Mouse (Mus musculus): ENCODE data around the gene Taf6l. TPM values are rescaled to one million over a fixed set of nuclear protein-coding genes. Genes with fewer than 3 reads are reported as not detected.

Taf6l gene
- total RNA-seq (2014; fragmentation: Nextera tagmentation) (19.1 and 20.5 TPM in 2 replicates), total RNA-seq (2017) (10.0 and 15.6 TPM in 2 replicates)

GRCm38 (mm10) chr19:8786008-8786781 lies at the start of gene Taf6l:
Gene Taf6l, minus strand, starts transcription at chr19:8786417.
- ATAC-seq (replicated peaks; ENCODE audit: poor library complexity, severe bottlenecking) = peak; percentile 99

GRCm38 (mm10) chr19:8832971-8833370 lies 46.8 kb upstream of the Taf6l start:
- no peak for ATAC-seq (replicated peaks; ENCODE audit: poor library complexity, severe bottlenecking)

GRCm38 (mm10) chr19:8831262-8831661 lies 45.0 kb upstream of the Taf6l start:
- no peak for ATAC-seq (replicated peaks; ENCODE audit: poor library complexity, severe bottlenecking)

- no peak for ATAC-seq (replicated peaks; ENCODE audit: poor library complexity, severe bottlenecking)
These were observed 44.4 kb upstream of the Taf6l start for GRCm38 (mm10) chr19:8830664-8831063.

- ATAC-seq (replicated peaks; ENCODE audit: poor library complexity, severe bottlenecking) = peak; percentile 98
These were observed 43.4 kb upstream of the Taf6l start, which contains the start of gene AC129217.1 for GRCm38 (mm10) chr19:8829660-8830059. Gene AC129217.1, plus strand, starts transcription at chr19:8829773.

GRCm38 (mm10) chr19:8822696-8823095 lies 36.5 kb upstream of the Taf6l start:
- no peak for ATAC-seq (replicated peaks; ENCODE audit: poor library complexity, severe bottlenecking)

GRCm38 (mm10) chr19:8821146-8821545 lies 34.9 kb upstream of the Taf6l start:
- ATAC-seq (replicated peaks; ENCODE audit: poor library complexity, severe bottlenecking) = no peak

- no peak for ATAC-seq (replicated peaks; ENCODE audit: poor library complexity, severe bottlenecking)
These were observed 34.3 kb upstream of the Taf6l start for GRCm38 (mm10) chr19:8820424-8820956.

GRCm38 (mm10) chr19:8819596-8820423 lies 33.6 kb upstream of the Taf6l start, which contains the start of gene Hnrnpul2:
Gene Hnrnpul2, plus strand, starts transcription at chr19:8820010.
- peak; percentile 80 for ATAC-seq (replicated peaks; ENCODE audit: poor library complexity, severe bottlenecking)

- ATAC-seq (replicated peaks; ENCODE audit: poor library complexity, severe bottlenecking) = peak; percentile 74
These were observed 32.8 kb upstream of the Taf6l start, which contains the start of gene Ttc9c for GRCm38 (mm10) chr19:8818801-8819595. Gene Ttc9c, minus strand, starts transcription at chr19:8819333.

GRCm38 (mm10) chr19:8818301-8818798 lies 32.1 kb upstream of the Taf6l start:
- no peak for ATAC-seq (replicated peaks; ENCODE audit: poor library complexity, severe bottlenecking)

GRCm38 (mm10) chr19:8817001-8817400 lies 30.8 kb upstream of the Taf6l start:
- no peak for ATAC-seq (replicated peaks; ENCODE audit: poor library complexity, severe bottlenecking)

GRCm38 (mm10) chr19:8815812-8816211 lies 29.6 kb upstream of the Taf6l start:
- ATAC-seq (replicated peaks; ENCODE audit: poor library complexity, severe bottlenecking) = no peak

GRCm38 (mm10) chr19:8806810-8807209 lies 20.6 kb upstream of the Taf6l start:
- no peak for ATAC-seq (replicated peaks; ENCODE audit: poor library complexity, severe bottlenecking)

GRCm38 (mm10) chr19:8803879-8804660 lies 17.9 kb upstream of the Taf6l start:
- ATAC-seq (replicated peaks; ENCODE audit: poor library complexity, severe bottlenecking) = peak; percentile 23

GRCm38 (mm10) chr19:8803204-8803780 lies 17.1 kb upstream of the Taf6l start:
- ATAC-seq (replicated peaks; ENCODE audit: poor library complexity, severe bottlenecking) = no peak

- peak; percentile 81 for ATAC-seq (replicated peaks; ENCODE audit: poor library complexity, severe bottlenecking)
These were observed 16.1 kb upstream of the Taf6l start, which contains the start of gene Zbtb3 for GRCm38 (mm10) chr19:8802130-8802821. Gene Zbtb3, plus strand, starts transcription at chr19:8802555.

GRCm38 (mm10) chr19:8798947-8799315 lies 12.7 kb upstream of the Taf6l start:
- ATAC-seq (replicated peaks; ENCODE audit: poor library complexity, severe bottlenecking) = no peak
